In the genomic region with DNA sequence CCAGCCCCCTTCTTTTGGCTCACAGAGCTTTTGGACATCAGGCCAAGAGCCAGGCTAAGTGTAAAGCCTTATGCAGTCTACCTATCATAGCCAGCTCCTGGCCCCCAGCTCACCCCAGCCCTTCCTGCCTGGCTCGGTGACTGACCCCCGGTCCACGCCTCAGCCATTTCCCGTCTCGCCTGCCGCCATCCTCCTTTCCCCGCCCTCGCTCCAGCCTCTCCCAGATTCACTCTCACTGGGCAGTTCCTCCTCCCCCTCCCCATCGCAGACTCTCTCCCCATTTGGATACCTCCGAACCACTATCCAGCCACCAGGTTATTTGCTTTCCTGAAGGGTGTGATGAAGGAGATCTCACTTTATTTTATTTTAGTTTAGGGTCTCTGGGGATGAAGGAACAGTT, we compare ENCODE assay signal across 9 mouse cellular contexts. TPM values are rescaled to one million over a fixed set of nuclear protein-coding genes. Genes with fewer than 3 reads are reported as not detected.
DNase-seq lines count a peak whose midpoint lies in the region; ATAC-seq and TF ChIP-seq lines count a peak whose summit lies in the region.
"Had no signal": no experiment of that assay in that cellular context is flagged by ENCODE, and none has a peak within 500 bp of the region (broad histone marks: within the 10 kb centered on the region; RNA-seq: fewer than 3 reads in every experiment).

No protein-coding gene starts in this region.

- WGBS in heart, postnatal 0 days = 12% methylated on average over 10 of the region's 10 CpGs
- 4% methylated on average over 10 of the region's 10 CpGs for WGBS in limb, embryonic 12.5 days
- WGBS in neural tube, embryonic 13.5 days = 0% methylated on average over 10 of the region's 10 CpGs

- H3K9me3 ChIP-seq in heart, postnatal 0 days (replicated peaks; ENCODE audit: control insufficient read depth, low read length) = no peaks in the 10 kb centered on the region
- no peaks in the 10 kb centered on the region for H3K9me3 ChIP-seq in limb, embryonic 12.5 days
- no peaks in the 10 kb centered on the region for H3K9me3 ChIP-seq in neural tube, embryonic 13.5 days

- peaks cover 33% of the 10 kb centered on the region for H3K4me1 ChIP-seq in heart, postnatal 0 days (ENCODE audit: control insufficient read depth, insufficient read depth)
- H3K4me1 ChIP-seq in limb, embryonic 12.5 days (replicated peaks) = peaks cover 41% of the 10 kb centered on the region
- peaks cover 42% of the 10 kb centered on the region for H3K4me1 ChIP-seq in neural tube, embryonic 13.5 days (replicated peaks)

- peak overlapping the region; percentile 37 for H3K4me3 ChIP-seq in heart, postnatal 0 days (ENCODE audit: low read depth, low read length)
- no peak overlapping the region; the same call in 1 of the 2 replicates for H3K4me3 ChIP-seq in limb, embryonic 12.5 days (replicated peaks)
- peak overlapping the region; percentile 26 for H3K4me3 ChIP-seq in neural tube, embryonic 13.5 days

- peak overlapping the region; percentile 53 for H3K4me2 ChIP-seq in heart, postnatal 0 days (ENCODE audit: low read depth, low read length)
- H3K4me2 ChIP-seq in limb, embryonic 12.5 days = peak overlapping the region; percentile 50
- peak overlapping the region; percentile 90 for H3K4me2 ChIP-seq in neural tube, embryonic 13.5 days

- 0 out of 2 replicates have a peak, but pooled peaks have one; percentile 15 for ATAC-seq in heart, postnatal 0 days (ENCODE audit: insufficient read depth, low read depth)
- no peak for ATAC-seq in limb, embryonic 12.5 days (ENCODE audit: insufficient number of reproducible peaks, insufficient read depth, low FRiP score, low TSS enrichment, low read depth)
- no peak for ATAC-seq in neural tube, embryonic 13.5 days (ENCODE audit: low read depth)
- ATAC-seq: Patski had no signal

- no peak for TF ChIP-seq CTCF in heart, postnatal 0 days (IDR thresholded peaks at IDR 0.05; ENCODE audit: low read depth)

- no peaks in the 10 kb centered on the region for H3K36me3 ChIP-seq in heart, postnatal 0 days (replicated peaks; ENCODE audit: control insufficient read depth, insufficient read depth, low read length)
- H3K36me3 ChIP-seq in limb, embryonic 12.5 days = no peaks in the 10 kb centered on the region
- no peaks in the 10 kb centered on the region for H3K36me3 ChIP-seq in neural tube, embryonic 13.5 days

- no peak overlapping the region for H3K27ac ChIP-seq in heart, postnatal 0 days (ENCODE audit: low read depth)
- H3K27ac ChIP-seq in limb, embryonic 12.5 days = no peak overlapping the region
- no peak overlapping the region for H3K27ac ChIP-seq in neural tube, embryonic 13.5 days (replicated peaks)

- peak; percentile 30 for DNase-seq in ovary, adult 18-20 months (ENCODE audit: low spot score)
- DNase-seq in ovary, postnatal 14 days (ENCODE audit: low spot score) = no peak
- peak; percentile 30 for DNase-seq in heart, postnatal 0 days (ENCODE audit: low spot score)
- no peak for DNase-seq in B cell, adult 2 months
- DNase-seq in thymus, postnatal 14 days = no peak
- DNase-seq in gastrocnemius, postnatal 25 days = no peak

- peaks cover 65% of the 10 kb centered on the region for H3K27me3 ChIP-seq in heart, postnatal 0 days (ENCODE audit: control insufficient read depth, insufficient read depth, low read length)
- H3K27me3 ChIP-seq in limb, embryonic 12.5 days = peaks cover 87% of the 10 kb centered on the region
- peaks cover 89% of the 10 kb centered on the region for H3K27me3 ChIP-seq in neural tube, embryonic 13.5 days
- H3K27me3 ChIP-seq: Patski had no signal

- no peak overlapping the region for H3K9ac ChIP-seq in heart, postnatal 0 days (replicated peaks; ENCODE audit: low read depth, low read length)
- no peak overlapping the region for H3K9ac ChIP-seq in limb, embryonic 12.5 days (replicated peaks)
- peak overlapping the region; percentile 52; the same call in 1 of the 2 replicates for H3K9ac ChIP-seq in neural tube, embryonic 13.5 days

- TF ChIP-seq EP300 in heart, postnatal 0 days (IDR thresholded peaks at IDR 0.05; ENCODE audit: low read depth) = no peak

RNA-seq across cellular contexts. Expression of a gene that starts 0.8 kb away (rescaled TPM):
- total RNA-seq in heart, postnatal 0 days (2014; rRNA removed; ENCODE audit: low replicate concordance) = 4.4 and 4.8 TPM in 2 replicates
- polyA plus RNA-seq in heart, postnatal 0 days (2015; fragmentation: Nextera tagmentation; extraction: Ambion mirVana) = 1.7 TPM in 2 replicates
- polyA plus RNA-seq in limb, embryonic 12.5 days (2016; fragmentation: Nextera tagmentation; extraction: Ambion mirVana) = 0.52 and 0.74 TPM in 2 replicates
- polyA plus RNA-seq in neural tube, embryonic 13.5 days (2015; fragmentation: Nextera tagmentation; extraction: Ambion mirVana) = 3.1 and 4.3 TPM in 2 replicates
- total RNA-seq in gastrocnemius, postnatal 25 days (2021) = 1 to 10 TPM; 1.2 to 2.3 TPM
- polyA plus RNA-seq: Patski had no signal

RNA-seq across cellular contexts. Expression of a gene that starts 3.2 kb away (rescaled TPM):
- 7.5 and 12.6 TPM in 2 replicates for total RNA-seq in heart, postnatal 0 days (2014; rRNA removed; ENCODE audit: low replicate concordance)
- polyA plus RNA-seq in heart, postnatal 0 days (2015; fragmentation: Nextera tagmentation; extraction: Ambion mirVana) = 4.0 and 4.1 TPM in 2 replicates
- polyA plus RNA-seq in limb, embryonic 12.5 days (2016; fragmentation: Nextera tagmentation; extraction: Ambion mirVana) = 23.9 and 25.8 TPM in 2 replicates
- polyA plus RNA-seq in neural tube, embryonic 13.5 days (2015; fragmentation: Nextera tagmentation; extraction: Ambion mirVana) = 27.8 and 33.3 TPM in 2 replicates
- total RNA-seq in gastrocnemius, postnatal 25 days (2021) = 1 to 10 TPM; 2.5 to 2.9 TPM

RNA-seq across cellular contexts. Expression of a gene that starts 20.5 kb away (rescaled TPM):
- 25.5 and 28.2 TPM in 2 replicates for total RNA-seq in heart, postnatal 0 days (2014; rRNA removed; ENCODE audit: low replicate concordance)
- polyA plus RNA-seq in heart, postnatal 0 days (2015; fragmentation: Nextera tagmentation; extraction: Ambion mirVana) = 8.0 and 9.6 TPM in 2 replicates
- polyA plus RNA-seq in limb, embryonic 12.5 days (2016; fragmentation: Nextera tagmentation; extraction: Ambion mirVana) = 23.4 and 24.1 TPM in 2 replicates
- polyA plus RNA-seq in neural tube, embryonic 13.5 days (2015; fragmentation: Nextera tagmentation; extraction: Ambion mirVana) = 34.9 and 39.0 TPM in 2 replicates
- total RNA-seq in gastrocnemius, postnatal 25 days (2021) = 1 to 10 TPM; 6.1 to 6.6 TPM

RNA-seq across cellular contexts. Expression of a gene that starts 26.5 kb away (rescaled TPM):
- total RNA-seq in heart, postnatal 0 days (2014; rRNA removed; ENCODE audit: low replicate concordance) = 31.6 and 34.4 TPM in 2 replicates
- polyA plus RNA-seq in heart, postnatal 0 days (2015; fragmentation: Nextera tagmentation; extraction: Ambion mirVana) = 5.5 and 6.0 TPM in 2 replicates
- 13.0 and 14.4 TPM in 2 replicates for polyA plus RNA-seq in limb, embryonic 12.5 days (2016; fragmentation: Nextera tagmentation; extraction: Ambion mirVana)
- polyA plus RNA-seq in neural tube, embryonic 13.5 days (2015; fragmentation: Nextera tagmentation; extraction: Ambion mirVana) = 9.7 and 10.8 TPM in 2 replicates
- total RNA-seq in gastrocnemius, postnatal 25 days (2021) = 10 to 100 TPM; 36.6 to 43.5 TPM

RNA-seq across cellular contexts. Expression of a gene that starts 36.9 kb away (rescaled TPM):
- 2,330 and 2,912 TPM in 2 replicates for total RNA-seq in heart, postnatal 0 days (2014; rRNA removed; ENCODE audit: low replicate concordance)
- polyA plus RNA-seq in heart, postnatal 0 days (2015; fragmentation: Nextera tagmentation; extraction: Ambion mirVana) = 608 and 611 TPM in 2 replicates
- polyA plus RNA-seq in limb, embryonic 12.5 days (2016; fragmentation: Nextera tagmentation; extraction: Ambion mirVana) = 1,691 and 1,695 TPM in 2 replicates
- polyA plus RNA-seq in neural tube, embryonic 13.5 days (2015; fragmentation: Nextera tagmentation; extraction: Ambion mirVana) = 1,062 and 1,121 TPM in 2 replicates
- total RNA-seq in gastrocnemius, postnatal 25 days (2021) = 10 to 100 TPM; 36.4 to 44.5 TPM

Comparison
In these comparisons a context has a peak if more than half of its experiments do, and no peak if none do; other contexts are left out.
1. DNase-seq: peak in ovary, adult 18-20 months (single experiment) and heart, postnatal 0 days (single experiment); none in ovary, postnatal 14 days (single experiment), B cell, adult 2 months (0 of 2), thymus, postnatal 14 days (single experiment) and gastrocnemius, postnatal 25 days (single experiment).
2. Peak in every context shown above with its lines, with median percentiles within 50 percentile points of each other: H3K4me2 ChIP-seq.